In genomic region chr3:83709531-83709930, GRCm38 (mm10) we compare ENCODE assay signal across 9 mouse cellular contexts.
"Had no signal": no experiment of that assay in that cellular context is flagged by ENCODE, and none has a peak within 500 bp of the region (broad histone marks: within the 10 kb centered on the region; RNA-seq: fewer than 3 reads in every experiment).

No protein-coding gene starts in this region.

- H3K9ac ChIP-seq: limb, embryonic 13.5 days; liver, embryonic 15.5 days; neural tube, embryonic 12.5 days had no signal

- H3K4me1 ChIP-seq: liver, embryonic 15.5 days had no signal

- H3K27ac ChIP-seq: kidney, postnatal 0 days; limb, embryonic 13.5 days; liver, embryonic 15.5 days; neural tube, embryonic 12.5 days; stomach, postnatal 0 days had no signal

- ATAC-seq: intestine, embryonic 16.5 days had no signal

- DNase-seq: kidney, adult 8-10 months; kidney, postnatal 36 days; thymus, postnatal 4 days had no signal

- H3K4me3 ChIP-seq: limb, embryonic 13.5 days; liver, embryonic 15.5 days; neural tube, embryonic 12.5 days had no signal

- H3K4me2 ChIP-seq: limb, embryonic 13.5 days; liver, embryonic 15.5 days; neural tube, embryonic 12.5 days had no signal

- H3K9me3 ChIP-seq: limb, embryonic 13.5 days; liver, embryonic 15.5 days; neural tube, embryonic 12.5 days had no signal

- H3K36me3 ChIP-seq: limb, embryonic 13.5 days; liver, embryonic 15.5 days; neural tube, embryonic 12.5 days had no signal

- H3K27me3 ChIP-seq: liver, embryonic 15.5 days; neural tube, embryonic 12.5 days had no signal
